Mouse (Mus musculus) CH12.LX (cell line): Measurements from ENCODE around the gene Rab10.

Source experiments
- BHLHE40 ChIP-seq: IDR thresholded peaks from 2 replicates; pipeline ENCODE4 v1.6.1; 2011; ENCODE audit warnings: mild to moderate bottlenecking, low read depth, low read length, improper control_type of control experiment
- CTCF ChIP-seq, 2 experiments: IDR thresholded peaks in 1 of 2; conservative IDR thresholded peaks in 1 of 2; 2 replicates each; pipeline ENCODE4 v1.5.1; 2011 to 2012; ENCODE audit warnings: low read depth in 2 of 2, low read length in 2 of 2, improper control_type of control experiment in 1 of 2, inconsistent platforms in 1 of 2, mild to moderate bottlenecking in 1 of 2, moderate library complexity in 1 of 2
- HCFC1 ChIP-seq: IDR thresholded peaks from 2 replicates; pipeline ENCODE4 v1.6.1; 2012; ENCODE audit warnings: low read depth, mild to moderate bottlenecking, inconsistent platforms, low read length, improper control_type of control experiment
- KAT2A ChIP-seq: IDR thresholded peaks from 2 replicates; pipeline ENCODE4 v1.6.1; 2012; ENCODE audit warnings: low read length, improper control_type of control experiment, inconsistent platforms; ENCODE audit not compliant: insufficient replicate concordance
- MAX ChIP-seq: IDR thresholded peaks from 2 replicates; pipeline ENCODE4 v1.6.1; 2011; ENCODE audit warnings: low read length, improper control_type of control experiment
- MEF2A ChIP-seq: IDR thresholded peaks from 2 replicates; pipeline ENCODE4 v1.6.1; 2014; ENCODE audit warnings: low read depth, mild to moderate bottlenecking, inconsistent platforms, low read length, improper control_type of control experiment, borderline replicate concordance
- NRF1 ChIP-seq: IDR thresholded peaks from 2 replicates; pipeline ENCODE4 v1.6.1; 2014; ENCODE audit warnings: low read depth, mild to moderate bottlenecking, inconsistent platforms, low read length, improper control_type of control experiment, moderate library complexity
- POLR2A ChIP-seq: IDR thresholded peaks from 2 replicates; pipeline ENCODE4 v1.6.1; 2011; ENCODE audit warnings: low read depth, mild to moderate bottlenecking, improper control_type of control experiment, low read length
- POLR2AphosphoS2 ChIP-seq: IDR thresholded peaks from 2 replicates; pipeline ENCODE4 v1.6.1; 2011; ENCODE audit warnings: low read depth, low read length, improper control_type of control experiment
- RCOR1 ChIP-seq: conservative IDR thresholded peaks from 2 replicates; pipeline ENCODE4 v1.6.1; 2012; ENCODE audit warnings: low read depth, mild to moderate bottlenecking, inconsistent platforms, low read length, improper control_type of control experiment
- TBP ChIP-seq: conservative IDR thresholded peaks from 2 replicates; pipeline ENCODE4 v1.6.1; 2011; ENCODE audit warnings: low read depth, low read length, improper control_type of control experiment
- TCF12 ChIP-seq: IDR thresholded peaks from 2 replicates; pipeline ENCODE4 v1.6.1; 2014; ENCODE audit warnings: low read depth, mild to moderate bottlenecking, inconsistent platforms, low read length, improper control_type of control experiment
- UBTF ChIP-seq: IDR thresholded peaks from 2 replicates; pipeline ENCODE4 v1.6.1; 2012; ENCODE audit warnings: low read depth, mild to moderate bottlenecking, inconsistent platforms, low read length, improper control_type of control experiment, moderate library complexity
- ZNF384 ChIP-seq: IDR thresholded peaks from 2 replicates; pipeline ENCODE4 v1.6.1; 2012; ENCODE audit warnings: low read depth, low read length, improper control_type of control experiment, inconsistent platforms

GRCm38 (mm10) chr12:3350136-3350535 lies 40.4 kb upstream of the Rab10 start:
- TF ChIP-seq CTCF (conservative IDR thresholded peaks at IDR 0.05 in 1 of 2, IDR thresholded peaks at IDR 0.05 in 1 of 2; ENCODE audit: low read depth in 2 of 2, low read length in 2 of 2) (no peak), NRF1 (no peak), KAT2A (no peak), RCOR1 (no peak), POLR2AphosphoS2 (no peak), POLR2A (no peak), UBTF (no peak), HCFC1 (no peak), ZNF384 (no peak), TBP (no peak), MEF2A (no peak), TCF12 (no peak), MAX (no peak), BHLHE40 (0 out of 2 replicates have a peak, but pooled peaks have one; percentile 24)
